In genomic region chr3:133623201-133623744, GRCm38 (mm10) we compare ENCODE assay signal across 10 mouse cellular contexts.
DNase-seq lines count a peak whose midpoint lies in the region; ATAC-seq lines count a peak whose summit lies in the region.
"Had no signal": no experiment of that assay in that cellular context is flagged by ENCODE, and none has a peak within 500 bp of the region (broad histone marks: within the 10 kb centered on the region; RNA-seq: fewer than 3 reads in every experiment).

No protein-coding gene starts in this region.

- peak overlapping the region; percentile 88 for H3K27ac ChIP-seq in macrophage
- H3K27ac ChIP-seq: hindbrain, embryonic 13.5 days had no signal

- H3K4me3 ChIP-seq in macrophage (ENCODE audit: inconsistent target), result no peak overlapping the region
- H3K4me3 ChIP-seq: hindbrain, embryonic 13.5 days had no signal

- WGBS in macrophage (ENCODE audit: missing documents), result under 1% methylated on average over 9 of the region's 9 CpGs

- peak; percentile 4 for DNase-seq in layer of hippocampus, adult 9-11 months
- no peak for DNase-seq in layer of hippocampus, adult 8-10 months (ENCODE audit: low spot score in 2 of 2)
- DNase-seq in MEL-GATA-1-ER (ENCODE audit: extremely low read depth, low read depth), result peak; percentile 99
- DNase-seq in right cerebral cortex, postnatal 10 days (ENCODE audit: low spot score in 2 of 2), result no peak
- DNase-seq in cerebellum, postnatal 14 days, result no peak
- DNase-seq in right cerebral cortex, postnatal 14 days, result no peak

- no peaks in the 10 kb centered on the region for H3K79me2 ChIP-seq in macrophage (ENCODE audit: inconsistent target)

- H3K36me3 ChIP-seq in macrophage (ENCODE audit: inconsistent target), result no peaks in the 10 kb centered on the region
- H3K36me3 ChIP-seq: hindbrain, embryonic 13.5 days had no signal

- peak; percentile 52; the same call in 1 of the 2 replicates for ATAC-seq in erythroid progenitor cell, adult 5-6 weeks (replicated peaks; ENCODE audit: low FRiP score, poor library complexity, severe bottlenecking)
- ATAC-seq: forebrain, embryonic 14.5 days had no signal

Comparison
In these comparisons a context has a peak if more than half of its experiments do, and no peak if none do; other contexts are left out.
1. DNase-seq: peak in layer of hippocampus, adult 9-11 months (single experiment) and MEL-GATA-1-ER (single experiment); none in layer of hippocampus, adult 8-10 months (0 of 2), right cerebral cortex, postnatal 10 days (0 of 2), cerebellum, postnatal 14 days (0 of 2) and right cerebral cortex, postnatal 14 days (single experiment).